In genomic region chr11:96191132-96191531, GRCm38 (mm10) we compare ENCODE assay signal across 49 mouse cellular contexts. TPM values are rescaled to one million over a fixed set of nuclear protein-coding genes. Genes with fewer than 3 reads are reported as not detected.
"Had no signal": no experiment of that assay in that cellular context is flagged by ENCODE, and none has a peak within 500 bp of the region (broad histone marks: within the 10 kb centered on the region; RNA-seq: fewer than 3 reads in every experiment).

No protein-coding gene starts in this region.

- H3K9ac ChIP-seq: heart, embryonic 12.5 days; heart, embryonic 13.5 days; heart, embryonic 15.5 days; hindbrain, embryonic 12.5 days; hindbrain, embryonic 13.5 days; hindbrain, embryonic 14.5 days; hindbrain, embryonic 15.5 days; intestine, embryonic 15.5 days; kidney, embryonic 15.5 days had no signal

- ATAC-seq: hindbrain, embryonic 16.5 days; hindbrain, postnatal 0 days; inflammation-experienced regulatory T-cells, adult 6 months; intestine, embryonic 15.5 days; intestine, embryonic 16.5 days; intestine, postnatal 0 days had no signal

- DNase-seq: heart, postnatal 10 days; heart, postnatal 14 days; heart, postnatal 36 days; heart, postnatal 4 days; kidney, adult 11 months; kidney, adult 18-20 months; kidney, adult 2 months; kidney, adult 8-10 months; kidney, adult 9 months; kidney, postnatal 10 days; kidney, postnatal 14 days; kidney, postnatal 25 days; kidney, postnatal 36 days; kidney, postnatal 4 days; layer of hippocampus, adult 9-11 months; layer of hippocampus, postnatal 36 days had no signal

- H3K36me3 ChIP-seq: heart, embryonic 10.5 days; heart, embryonic 12.5 days; heart, embryonic 13.5 days; heart, embryonic 15.5 days; hindbrain, embryonic 10.5 days; hindbrain, embryonic 12.5 days; hindbrain, embryonic 13.5 days; hindbrain, embryonic 15.5 days; intestine, embryonic 15.5 days; kidney, embryonic 15.5 days had no signal

- H3K9me3 ChIP-seq: heart, embryonic 10.5 days; heart, embryonic 12.5 days; heart, embryonic 13.5 days; heart, embryonic 15.5 days; hindbrain, embryonic 10.5 days; hindbrain, embryonic 12.5 days; hindbrain, embryonic 13.5 days; hindbrain, embryonic 15.5 days; intestine, embryonic 15.5 days; kidney, embryonic 15.5 days had no signal

- H3K4me3 ChIP-seq: heart, embryonic 10.5 days; heart, embryonic 12.5 days; heart, embryonic 13.5 days; heart, embryonic 15.5 days; hindbrain, embryonic 10.5 days; hindbrain, embryonic 12.5 days; hindbrain, embryonic 13.5 days; hindbrain, embryonic 15.5 days; intestine, embryonic 15.5 days; kidney, embryonic 15.5 days; layer of hippocampus, adult 2 months had no signal

- H3K4me1 ChIP-seq: hindbrain, embryonic 12.5 days had no signal

- H3K27ac ChIP-seq: heart, embryonic 10.5 days; heart, embryonic 13.5 days; heart, embryonic 15.5 days; hindbrain, embryonic 10.5 days; hindbrain, embryonic 12.5 days; hindbrain, embryonic 13.5 days; hindbrain, embryonic 14.5 days; hindbrain, embryonic 15.5 days; hindbrain, postnatal 0 days; intestine, embryonic 15.5 days; kidney, embryonic 15.5 days; kidney, postnatal 0 days; layer of hippocampus, adult 2 months had no signal

- H3K4me2 ChIP-seq: heart, embryonic 11.5 days; heart, embryonic 12.5 days; heart, embryonic 13.5 days; heart, embryonic 15.5 days; hindbrain, embryonic 12.5 days; hindbrain, embryonic 13.5 days; hindbrain, embryonic 14.5 days; hindbrain, embryonic 15.5 days; intestine, embryonic 15.5 days; kidney, embryonic 15.5 days had no signal

RNA-seq across cellular contexts. Expression of gene Hoxb13, which starts 3.0 kb away (rescaled TPM):
- total RNA-seq: heart, postnatal 10 days; heart, postnatal 14 days; heart, postnatal 25 days; heart, postnatal 36 days; heart, postnatal 4 days; hematopoietic stem cell, adult 5-6 weeks; hindbrain, postnatal 0 days; layer of hippocampus, adult 18-20 months; layer of hippocampus, adult 2 months; layer of hippocampus, adult 8-10 months; layer of hippocampus, postnatal 10 days; layer of hippocampus, postnatal 14 days; layer of hippocampus, postnatal 25 days; layer of hippocampus, postnatal 36 days had no signal
- polyA plus RNA-seq: heart, embryonic 10.5 days; heart, embryonic 11.5 days; heart, embryonic 12.5 days; heart, embryonic 13.5 days; heart, embryonic 14.5 days; heart, embryonic 15.5 days; heart, postnatal 0 days; hindbrain, embryonic 10.5 days; hindbrain, embryonic 11.5 days; hindbrain, embryonic 12.5 days; hindbrain, embryonic 13.5 days; hindbrain, embryonic 14.5 days; hindbrain, embryonic 15.5 days; hindbrain, embryonic 16.5 days; hindbrain, postnatal 0 days; inflammation-experienced regulatory T-cells, adult 6 months; intestine, embryonic 14.5 days; intestine, postnatal 0 days; kidney, adult 2 months; kidney, embryonic 14.5 days; kidney, embryonic 16.5 days; kidney, postnatal 0 days; large intestine, adult 2 months had no signal

RNA-seq across cellular contexts. Expression of gene Ttll6, which starts 57.5 kb away (rescaled TPM):
- total RNA-seq: heart, postnatal 10 days; heart, postnatal 25 days; heart, postnatal 36 days; heart, postnatal 4 days; hematopoietic stem cell, adult 5-6 weeks had no signal
- polyA plus RNA-seq: heart, embryonic 10.5 days; heart, embryonic 11.5 days; heart, embryonic 12.5 days; heart, embryonic 13.5 days; heart, embryonic 14.5 days; heart, postnatal 0 days; inflammation-experienced regulatory T-cells, adult 6 months; kidney, embryonic 14.5 days; kidney, embryonic 15.5 days; kidney, embryonic 16.5 days had no signal
